Mouse (Mus musculus) CH12.LX (cell line): Measurements from ENCODE around the gene Pnrc2. TPM values are rescaled to one million over a fixed set of nuclear protein-coding genes. Genes with fewer than 3 reads are reported as not detected.

Experiments
- DNase-seq: peaks from one replicate; pipeline ENCODE4 v3.0.0-alpha.2; 2013; ENCODE audit errors: extremely low read depth
- H3K27ac ChIP-seq: 2 replicates; pipeline ENCODE4 v1.5.1; 2012; ENCODE audit warnings: low read depth, mild to moderate bottlenecking, control low read depth, moderate library complexity; ENCODE audit not compliant: insufficient read depth
- H3K27me3 ChIP-seq: replicated peaks from 2 replicates; pipeline ENCODE3; 2012; ENCODE audit warnings: inconsistent platforms
- H3K36me3 ChIP-seq, 2 experiments: replicated peaks in 1 of 2; 2 replicates each; pipeline versions ENCODE3 to v1.6.1; 2012; ENCODE audit warnings: inconsistent platforms in 1 of 2, low read length in 1 of 2, mild to moderate bottlenecking in 1 of 2, mixed read lengths in 1 of 2, moderate library complexity in 1 of 2; ENCODE audit not compliant: control insufficient read depth in 1 of 2, insufficient read depth in 1 of 2
- H3K4me1 ChIP-seq, 2 experiments: 2 replicates each; pipeline ENCODE4 v1.6.1; 2012; ENCODE audit warnings: inconsistent platforms in 1 of 2, moderate library complexity in 1 of 2; ENCODE audit not compliant: insufficient read depth in 2 of 2, control insufficient read depth in 1 of 2
- H3K4me2 ChIP-seq: 2 replicates; pipeline ENCODE4 v1.6.1; 2012; ENCODE audit warnings: low read depth, mild to moderate bottlenecking, control low read depth; ENCODE audit not compliant: poor library complexity, insufficient read depth, severe bottlenecking
- H3K4me3 ChIP-seq, 3 experiments: fragments of 150-350 bp in 1 of 3; sonication (generic) in 1 of 3; replicated peaks in 1 of 3; 2 replicates each; pipeline versions ENCODE3 to v1.5.1; 2011 to 2012; ENCODE audit warnings: low read depth in 2 of 3, low read length in 2 of 3, mild to moderate bottlenecking in 2 of 3, moderate library complexity in 2 of 3, control low read depth in 1 of 3, improper control_type of control experiment in 1 of 3, inconsistent platforms in 1 of 3, mixed read lengths in 1 of 3; ENCODE audit not compliant: poor library complexity in 1 of 3
- H3K79me2 ChIP-seq: replicated peaks from 2 replicates; pipeline ENCODE4 v1.6.1; 2012; ENCODE audit warnings: mild to moderate bottlenecking, moderate library complexity; ENCODE audit not compliant: control insufficient read depth, poor library complexity, insufficient read depth, severe bottlenecking; ENCODE audit errors: extremely low read depth
- H3K9ac ChIP-seq: 2 replicates; pipeline ENCODE4 v1.6.1; 2012; ENCODE audit warnings: low read depth, mild to moderate bottlenecking, control low read depth, moderate library complexity; ENCODE audit not compliant: insufficient read depth
- H3K9me3 ChIP-seq: replicated peaks from 2 replicates; pipeline ENCODE3; 2012; ENCODE audit warnings: low read length, inconsistent platforms, mixed read lengths
- BHLHE40 ChIP-seq: IDR thresholded peaks from 2 replicates; pipeline ENCODE4 v1.6.1; 2011; ENCODE audit warnings: mild to moderate bottlenecking, low read depth, low read length, improper control_type of control experiment
- CHD1 ChIP-seq: IDR thresholded peaks from 2 replicates; pipeline ENCODE4 v1.6.1; 2012; ENCODE audit warnings: low read depth, low read length, improper control_type of control experiment, inconsistent platforms
- CHD2 ChIP-seq: IDR thresholded peaks from 2 replicates; pipeline ENCODE4 v1.6.1; 2011; ENCODE audit warnings: low read length, improper control_type of control experiment
- ELF1 ChIP-seq: IDR thresholded peaks from 2 replicates; pipeline ENCODE4 v1.6.1; 2014; ENCODE audit warnings: low read depth, mild to moderate bottlenecking, inconsistent platforms, low read length, improper control_type of control experiment
- EP300 ChIP-seq: IDR thresholded peaks from 2 replicates; pipeline ENCODE4 v1.6.1; 2011; ENCODE audit warnings: low read length, improper control_type of control experiment
- ETS1 ChIP-seq: conservative IDR thresholded peaks from 2 replicates; pipeline ENCODE4 v1.6.1; 2012; ENCODE audit warnings: low read depth, mild to moderate bottlenecking, inconsistent platforms, low read length, improper control_type of control experiment, moderate library complexity
- GABPA ChIP-seq: IDR thresholded peaks from 2 replicates; pipeline ENCODE4 v1.6.1; 2012; ENCODE audit warnings: low read depth, low read length, improper control_type of control experiment, inconsistent platforms; ENCODE audit not compliant: insufficient replicate concordance
- HCFC1 ChIP-seq: IDR thresholded peaks from 2 replicates; pipeline ENCODE4 v1.6.1; 2012; ENCODE audit warnings: low read depth, mild to moderate bottlenecking, inconsistent platforms, low read length, improper control_type of control experiment
- IRF4 ChIP-seq: IDR thresholded peaks from 2 replicates; pipeline ENCODE4 v1.6.1; 2014; ENCODE audit warnings: low read depth, mild to moderate bottlenecking, inconsistent platforms, low read length, improper control_type of control experiment
- JUN ChIP-seq: IDR thresholded peaks from 2 replicates; pipeline ENCODE4 v1.6.1; 2011; ENCODE audit warnings: low read depth, mild to moderate bottlenecking, low read length, improper control_type of control experiment, moderate library complexity; ENCODE audit not compliant: insufficient read depth
- JUND ChIP-seq: conservative IDR thresholded peaks from 2 replicates; pipeline ENCODE4 v1.6.1; 2011; ENCODE audit warnings: low read depth, low read length, improper control_type of control experiment
- KAT2A ChIP-seq: IDR thresholded peaks from 2 replicates; pipeline ENCODE4 v1.6.1; 2012; ENCODE audit warnings: low read length, improper control_type of control experiment, inconsistent platforms; ENCODE audit not compliant: insufficient replicate concordance
- MAZ ChIP-seq: IDR thresholded peaks from 2 replicates; pipeline ENCODE4 v1.6.1; 2012; ENCODE audit warnings: low read depth, mild to moderate bottlenecking, inconsistent platforms, low read length, improper control_type of control experiment, moderate library complexity
- NRF1 ChIP-seq: IDR thresholded peaks from 2 replicates; pipeline ENCODE4 v1.6.1; 2014; ENCODE audit warnings: low read depth, mild to moderate bottlenecking, inconsistent platforms, low read length, improper control_type of control experiment, moderate library complexity
- POLR2A ChIP-seq: IDR thresholded peaks from 2 replicates; pipeline ENCODE4 v1.6.1; 2011; ENCODE audit warnings: low read depth, mild to moderate bottlenecking, improper control_type of control experiment, low read length
- RCOR1 ChIP-seq: conservative IDR thresholded peaks from 2 replicates; pipeline ENCODE4 v1.6.1; 2012; ENCODE audit warnings: low read depth, mild to moderate bottlenecking, inconsistent platforms, low read length, improper control_type of control experiment
- SIN3A ChIP-seq: IDR thresholded peaks from 2 replicates; pipeline ENCODE4 v1.6.1; 2012; ENCODE audit warnings: low read length, improper control_type of control experiment, inconsistent platforms
- UBTF ChIP-seq: IDR thresholded peaks from 2 replicates; pipeline ENCODE4 v1.6.1; 2012; ENCODE audit warnings: low read depth, mild to moderate bottlenecking, inconsistent platforms, low read length, improper control_type of control experiment, moderate library complexity
- USF2 ChIP-seq: conservative IDR thresholded peaks from 2 replicates; pipeline ENCODE4 v1.6.1; 2011; ENCODE audit warnings: low read depth, low read length, improper control_type of control experiment
- ZC3H11A ChIP-seq: IDR thresholded peaks from 2 replicates; pipeline ENCODE4 v1.6.1; 2012; ENCODE audit warnings: low read depth, mild to moderate bottlenecking, inconsistent platforms, low read length, improper control_type of control experiment
- ZMIZ1 ChIP-seq: IDR thresholded peaks from 2 replicates; pipeline ENCODE4 v1.6.1; 2012; ENCODE audit warnings: low read depth, mild to moderate bottlenecking, inconsistent platforms, low read length, improper control_type of control experiment
- ZNF384 ChIP-seq: IDR thresholded peaks from 2 replicates; pipeline ENCODE4 v1.6.1; 2012; ENCODE audit warnings: low read depth, low read length, improper control_type of control experiment, inconsistent platforms
- dilution Hi-C: fragments of 300-500 bp; cut with MboI; formaldehyde crosslinking; loops from 2 replicates; pipeline ENCODE4 v1.14.3; 2020; ENCODE audit warnings: low sequenced_read_pairs; ENCODE audit not compliant: extremely low pct_unique_long_range_greater_than_20kb, extremely low pct_ligation_motif_present
- in situ Hi-C: fragments of 300-500 bp; cut with MboI; formaldehyde crosslinking; loops from 3 replicates; pipeline ENCODE4 v1.14.3; 2019; ENCODE audit warnings: low sequenced_read_pairs, low pct_ligation_motif_present, low pct_unique_long_range_greater_than_20kb, mixed read lengths
- polyA plus RNA-seq: library from polyadenylated mRNA; unstranded; fragments of >175 nt; gene quantifications from 2 replicates; pipeline ENCODE4 v1.2.1, GENCODE M21; 2012; ENCODE audit warnings: low read depth; ENCODE audit not compliant: insufficient read length
- total RNA-seq, 2 experiments: library from RNA; depleted of rRNA; stranded (reverse); fragments of 300-350 nt in 1 of 2; fragments of >200 nt in 1 of 2; gene quantifications; 2 replicates each; pipeline ENCODE4 v1.2.3; 2012 to 2014

The Pnrc2 gene
- total and polyA plus RNA-seq, 3 experiments = 30.5 to 46.9 (median 32.8) TPM

DNA sequence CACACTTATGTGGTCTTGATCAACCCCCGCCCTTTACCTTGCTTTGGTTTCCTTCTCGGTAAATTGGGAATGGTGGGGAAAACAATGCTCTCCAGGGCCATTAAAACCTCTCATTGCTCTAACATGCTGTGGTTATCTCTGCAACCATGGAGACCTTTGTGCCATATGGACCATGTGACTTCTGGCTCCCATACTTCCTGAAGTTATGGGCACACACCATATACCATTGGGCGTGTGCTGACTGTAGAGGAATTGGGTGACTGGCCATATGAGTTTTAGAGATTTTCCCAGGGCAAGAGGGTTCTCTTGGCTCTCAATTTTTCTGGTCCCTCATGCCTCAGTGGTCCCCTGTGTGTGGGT is 45.6 kb upstream of the Pnrc2 start:
- no peak overlapping the region for H3K4me2 ChIP-seq
- no peaks in the 10 kb centered on the region for H3K9me3 ChIP-seq
- H3K27me3 ChIP-seq = no peaks in the 10 kb centered on the region
- in situ Hi-C loops = no loop called here
- H3K36me3 ChIP-seq = peaks cover 26 to 51% of the 10 kb centered on the region in 2 experiments
- no peak overlapping the region for H3K4me3 ChIP-seq
- H3K79me2 ChIP-seq = 0 out of 2 replicates have a peak, but pooled peaks cover 4% of the 10 kb centered on the region
- H3K9ac ChIP-seq = no peak overlapping the region
- dilution Hi-C loops = no loop called here
- DNase-seq = no peak
- TF ChIP-seq BHLHE40 = no peak
- no peak for TF ChIP-seq RCOR1
- no peak for TF ChIP-seq NRF1
- no peak for TF ChIP-seq JUND
- no peak for TF ChIP-seq USF2
- TF ChIP-seq ZMIZ1 = no peak
- TF ChIP-seq MAZ = no peak
- no peak for TF ChIP-seq CHD1
- no peak for TF ChIP-seq ZNF384
- no peak for TF ChIP-seq GABPA
- TF ChIP-seq UBTF = no peak
- no peak for TF ChIP-seq ZC3H11A
- TF ChIP-seq KAT2A = no peak
- TF ChIP-seq JUN = no peak
- no peak for TF ChIP-seq IRF4
- no peak for TF ChIP-seq HCFC1
- no peak for TF ChIP-seq POLR2A
- TF ChIP-seq CHD2 = no peak
- no peak for TF ChIP-seq EP300
- no peak overlapping the region for H3K27ac ChIP-seq
- H3K4me1 ChIP-seq = peaks cover 0 to 39% of the 10 kb centered on the region in 2 experiments; a peak in 2 of 4 replicates

DNA sequence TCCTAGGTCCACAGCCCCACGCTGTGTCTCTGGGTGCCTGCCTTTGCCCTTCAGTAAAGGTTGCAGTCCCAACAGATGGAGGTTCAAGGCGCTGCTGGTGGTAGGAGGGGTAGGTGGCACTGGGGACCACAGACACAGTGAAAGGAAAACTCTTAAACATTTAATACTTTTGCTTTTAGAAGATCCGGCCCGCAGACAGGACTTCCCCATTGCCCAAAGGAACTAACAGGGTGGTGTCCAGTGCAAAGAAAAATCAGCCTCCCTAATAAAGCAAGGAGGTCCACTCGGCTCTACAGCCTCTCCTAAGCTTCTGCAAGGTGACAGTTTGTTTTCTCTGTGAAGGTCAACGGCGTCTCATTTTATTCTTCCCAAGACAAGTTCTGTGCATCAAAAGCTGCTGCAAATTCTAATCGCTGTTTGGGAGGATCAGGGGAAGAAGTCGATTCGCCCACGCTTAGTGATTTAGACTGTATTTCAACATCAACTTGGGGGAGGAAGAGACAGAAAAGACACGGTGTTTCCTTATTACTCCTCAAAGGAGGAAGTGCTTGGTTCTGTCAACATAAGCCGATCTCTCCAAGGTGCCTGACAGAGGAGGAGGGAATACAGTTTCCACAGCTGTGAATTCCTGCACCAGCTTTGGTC is 45.1 kb upstream of the Pnrc2 start:
- no peak overlapping the region for H3K4me2 ChIP-seq

More for the DNA sequence above, 45.1 kb upstream of the Pnrc2 start:
- Histone ChIP-seq H3K79me2 (0 out of 2 replicates have a peak, but pooled peaks cover 4% of the 10 kb centered on the region), H3K27me3 (no peaks in the 10 kb centered on the region), H3K27ac (no peak overlapping the region), H3K36me3 (peaks cover 25 to 48% of the 10 kb centered on the region in 2 experiments), H3K9me3 (no peaks in the 10 kb centered on the region), H3K4me1 (peaks cover 0 to 39% of the 10 kb centered on the region in 2 experiments; a peak in 2 of 4 replicates), H3K4me3 (no peak overlapping the region)
- dilution Hi-C loops = no loop called here
- DNase-seq = no peak
- TF ChIP-seq MAZ (no peak), JUND (no peak), ETS1 (no peak), UBTF (no peak), CHD2 (no peak), SIN3A (no peak), ELF1 (no peak), ZNF384 (no peak), KAT2A (no peak)
- TF ChIP-seq, all 38 proteins: peak for 0
- H3K9ac ChIP-seq = no peak overlapping the region
- in situ Hi-C loops = no loop called here
